Mouse (Mus musculus) Muller cell, postnatal 12 days (primary cell): Measurements from ENCODE around the gene Prg2.
A peak's percentile ranks its signal among the peaks of the same experiment; 100 is the strongest.

ENCODE experiments used
- DNase-seq: peaks from one replicate; pipeline ENCODE4 v3.0.0-alpha.2; 2015; ENCODE audit errors: inconsistent ontology term

The Prg2 gene

GRCm38 (mm10) chr2:84980188-84980587 lies at the start of gene Prg2:
Gene Prg2, plus strand, starts transcription at chr2:84980461.
- DNase-seq, result no peak

GRCm38 (mm10) chr2:84933992-84934648 lies 46.1 kb upstream of the Prg2 start:
- no peak for DNase-seq

DNA sequence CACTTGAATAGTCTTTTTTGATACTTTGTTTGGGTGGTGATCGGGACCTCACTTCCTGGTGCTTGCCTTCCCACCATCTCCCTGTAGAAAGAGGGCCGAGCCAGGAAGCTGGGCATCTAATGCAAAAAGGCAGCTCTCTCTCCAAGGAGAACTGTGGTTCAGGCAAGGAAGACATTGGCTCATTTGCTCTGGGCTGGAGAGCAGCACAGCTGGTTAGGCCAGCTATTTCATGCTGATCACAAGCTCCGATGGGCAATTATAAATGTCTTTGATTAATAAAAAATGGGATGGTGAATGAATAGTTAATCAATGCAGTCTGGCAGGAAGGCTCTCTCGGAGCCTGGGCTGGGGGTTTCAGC lies 45.6 kb upstream of the Prg2 start:
- no peak for DNase-seq

DNA sequence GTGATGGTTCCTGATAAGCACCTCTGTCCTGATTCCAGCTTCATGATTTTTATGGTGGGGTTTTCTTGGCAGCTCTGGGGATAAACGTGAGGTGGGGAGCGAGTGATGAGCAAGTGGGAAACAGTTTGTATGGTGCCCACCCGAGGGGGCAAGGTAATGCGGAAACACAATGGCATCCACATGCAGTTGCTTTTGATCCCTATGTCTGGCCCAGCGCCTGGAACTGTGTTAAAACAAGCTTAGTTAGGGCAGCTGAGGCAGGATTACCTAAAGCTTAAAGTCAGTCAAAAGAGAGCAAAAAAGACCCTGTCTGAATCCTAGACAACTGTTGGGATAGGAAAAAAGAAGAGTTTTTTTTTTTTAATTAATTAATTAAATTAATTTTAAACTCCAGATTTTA lies 45.2 kb upstream of the Prg2 start:
- no peak for DNase-seq

GRCm38 (mm10) chr2:84936474-84937429 lies 43.5 kb upstream of the Prg2 start, which contains the start of gene Slc43a3:
Gene Slc43a3, plus strand, starts transcription at chr2:84936579.
- peak; percentile 76 for DNase-seq

DNA sequence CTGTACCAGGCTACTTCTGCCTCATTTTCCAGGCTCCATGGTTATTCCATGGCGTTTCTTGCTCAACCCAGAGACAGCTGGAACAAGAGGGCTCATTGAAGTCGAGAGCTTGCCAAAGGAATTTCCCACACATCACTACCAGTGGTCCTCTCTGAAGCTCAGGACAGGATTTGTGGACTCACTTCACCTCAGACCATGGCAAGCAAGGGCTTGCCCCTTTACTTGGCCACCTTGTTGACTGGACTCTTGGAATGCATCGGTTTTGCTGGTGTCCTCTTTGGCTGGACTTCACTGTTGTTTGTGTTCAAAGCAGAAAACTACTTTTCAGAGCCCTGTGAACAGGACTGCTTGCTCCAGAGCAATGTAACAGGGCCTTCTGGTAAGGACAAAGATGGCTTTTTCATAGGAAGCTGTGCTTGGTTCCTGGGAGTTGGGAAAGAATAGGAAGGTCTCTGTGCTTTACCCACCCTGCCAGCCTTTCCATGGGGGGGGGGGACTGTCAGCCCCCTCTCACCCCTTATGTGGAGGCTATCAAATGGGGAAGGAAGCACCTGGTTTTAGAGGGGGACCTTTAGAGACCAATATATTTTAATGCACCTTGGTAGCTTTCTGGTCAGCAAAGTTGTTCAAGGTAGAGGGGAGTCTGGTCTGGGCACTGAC lies 42.6 kb upstream of the Prg2 start:
- DNase-seq, result peak; percentile 49

- DNase-seq, result no peak
These were observed 41.9 kb upstream of the Prg2 start for GRCm38 (mm10) chr2:84938249-84938946.

DNA sequence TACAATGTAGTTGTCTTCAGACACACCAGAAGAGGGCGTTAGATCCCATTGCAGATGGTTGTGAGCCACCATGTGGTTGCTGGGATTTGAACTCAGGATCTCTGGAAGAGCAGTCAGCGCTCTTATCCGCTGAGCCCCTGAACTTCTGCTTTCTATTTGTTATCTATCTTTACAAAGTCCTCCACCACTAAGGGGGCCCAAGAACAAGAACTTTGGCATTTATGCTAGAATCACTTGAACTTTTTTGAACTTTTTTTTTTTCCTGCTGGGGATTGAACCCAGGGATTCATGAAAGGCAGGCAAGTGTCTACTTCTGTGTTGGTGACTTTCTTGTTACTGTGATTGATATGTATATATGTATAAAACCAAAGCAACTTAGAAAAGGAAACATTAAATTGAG lies 41.0 kb upstream of the Prg2 start:
- DNase-seq, result no peak

DNA sequence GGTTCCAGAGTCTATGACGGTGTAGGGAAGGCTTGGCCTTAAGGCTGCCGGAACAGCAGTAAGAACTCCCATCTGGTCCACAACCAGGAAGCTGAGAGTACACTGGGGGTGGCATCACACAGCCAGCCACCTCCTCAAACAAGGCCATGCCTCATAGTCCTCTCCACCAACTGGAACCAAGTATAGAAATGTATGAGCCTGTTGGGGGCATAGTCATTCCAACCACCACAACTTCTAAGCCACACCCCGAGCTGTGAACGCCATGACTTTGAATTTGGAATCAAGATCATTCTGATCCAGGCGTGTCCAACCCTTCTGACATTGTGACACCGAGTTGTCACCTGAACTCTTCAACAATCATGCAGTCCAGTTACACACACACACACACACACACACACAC lies 40.5 kb upstream of the Prg2 start:
- DNase-seq, result no peak

DNA sequence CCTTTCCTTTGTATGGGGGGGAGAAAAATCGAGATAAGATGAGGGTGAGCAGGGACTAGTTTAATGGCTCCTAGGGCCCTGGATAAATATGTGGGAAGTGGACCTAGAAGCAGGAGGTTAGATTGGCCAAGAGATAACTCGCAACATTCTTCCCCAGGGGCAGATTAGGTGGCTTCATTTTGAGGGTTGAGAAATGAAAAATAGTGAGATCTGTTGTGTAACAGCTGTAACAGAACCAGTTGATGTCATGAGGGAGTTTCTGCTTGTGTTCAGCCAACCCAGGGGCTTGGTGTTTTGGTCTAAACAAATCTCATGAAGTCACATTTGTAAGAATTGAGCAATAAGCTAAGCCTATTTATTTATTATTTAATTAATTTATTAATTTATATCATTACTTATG lies 38.9 kb upstream of the Prg2 start:
- DNase-seq, result no peak

DNA sequence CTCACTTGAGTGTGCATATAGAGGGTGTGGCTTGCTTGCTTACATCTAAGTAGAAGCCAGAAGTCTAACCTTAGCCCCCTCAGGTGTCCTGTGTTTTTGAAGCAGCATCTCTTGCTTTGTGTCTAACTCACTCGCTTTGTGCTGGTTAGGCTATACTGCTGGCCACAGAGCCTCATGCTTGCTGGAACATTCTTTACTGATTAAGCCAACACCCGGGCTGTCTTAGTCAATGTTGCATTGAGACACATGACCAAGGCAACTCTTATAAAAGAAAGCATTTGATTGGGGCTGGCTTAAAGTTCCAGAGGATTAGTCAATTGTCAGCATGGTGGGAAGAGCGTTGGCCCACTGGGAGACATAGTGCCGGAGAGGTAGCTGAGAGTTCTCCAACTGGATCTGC lies 38.5 kb upstream of the Prg2 start:
- DNase-seq, result no peak

GRCm38 (mm10) chr2:84947154-84947771 lies 33.0 kb upstream of the Prg2 start:
- no peak for DNase-seq

- no peak for DNase-seq
These were observed 32.0 kb upstream of the Prg2 start for GRCm38 (mm10) chr2:84948252-84948651.

- DNase-seq, result no peak
These were observed 31.5 kb upstream of the Prg2 start for GRCm38 (mm10) chr2:84948721-84949120.

DNA sequence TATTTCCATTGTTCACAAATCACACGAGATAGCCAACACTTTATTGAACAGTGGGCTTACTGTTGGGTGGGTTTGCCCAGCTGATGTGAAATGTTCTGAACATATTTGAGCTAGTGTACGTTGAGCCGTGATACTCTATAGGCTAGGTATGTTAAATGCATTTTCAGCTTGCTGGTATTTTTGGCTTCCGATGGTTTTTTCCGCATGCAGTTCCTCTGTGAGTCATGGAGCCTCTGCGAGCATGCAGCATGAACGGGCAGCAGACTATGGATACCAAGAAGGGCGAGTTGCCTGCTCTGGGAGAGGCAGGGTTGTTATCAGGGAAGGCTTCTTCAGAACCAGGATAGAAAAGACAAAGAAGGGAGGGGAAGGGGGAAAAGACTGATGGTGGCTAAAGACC lies 29.2 kb upstream of the Prg2 start:
- no peak for DNase-seq

DNA sequence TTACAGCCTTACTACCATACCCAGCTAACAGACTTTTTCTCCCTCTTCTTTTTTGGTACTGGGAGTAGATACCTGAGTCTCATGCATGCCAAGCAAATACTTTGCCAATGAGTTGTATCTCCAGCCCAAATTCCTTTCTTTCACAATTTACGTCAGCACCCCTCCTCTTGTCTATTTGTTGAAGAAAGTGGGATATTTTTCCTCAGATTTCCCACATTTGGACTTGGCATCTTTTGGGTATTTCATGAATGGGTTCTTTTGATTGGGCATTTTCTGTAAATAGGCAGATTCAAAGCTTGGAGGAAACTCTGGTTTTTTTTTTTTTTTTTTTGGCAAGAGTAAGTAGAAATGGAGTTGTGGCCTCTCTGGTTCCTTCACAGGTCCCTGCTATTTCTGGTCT lies 28.0 kb upstream of the Prg2 start:
- DNase-seq, result peak; percentile 83

DNA sequence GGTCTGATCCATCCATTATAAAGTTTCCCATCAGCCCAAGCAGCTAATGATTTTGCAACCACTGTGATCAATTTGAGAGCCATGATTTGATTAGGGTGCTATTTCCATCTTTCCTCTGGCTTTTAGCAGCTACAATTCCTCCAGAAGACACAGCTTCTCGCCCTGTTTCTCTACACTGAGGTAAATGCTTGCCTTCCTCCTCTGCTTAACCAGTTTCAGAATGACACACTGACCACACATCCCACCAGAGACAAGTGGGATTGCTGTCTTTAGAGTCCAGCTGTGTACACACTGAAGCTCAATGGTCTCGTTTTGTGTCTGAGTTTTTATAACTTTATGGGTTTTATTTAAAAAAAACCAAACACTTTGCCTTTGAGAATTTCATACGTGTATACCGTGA lies 27.6 kb upstream of the Prg2 start:
- no peak for DNase-seq

- DNase-seq, result no peak
These were observed 24.8 kb upstream of the Prg2 start for GRCm38 (mm10) chr2:84955435-84955834.

- peak; percentile 72 for DNase-seq
These were observed 24.0 kb upstream of the Prg2 start for GRCm38 (mm10) chr2:84956274-84956673.

GRCm38 (mm10) chr2:84958588-84959264 lies 21.5 kb upstream of the Prg2 start:
- no peak for DNase-seq

GRCm38 (mm10) chr2:84961300-84961699 lies 19.0 kb upstream of the Prg2 start:
- DNase-seq, result peak; percentile 73
